Mouse (Mus musculus) lung, postnatal 0 days (tissue): ENCODE data around the gene Grb7. TPM values are rescaled to one million over a fixed set of nuclear protein-coding genes. Genes with fewer than 3 reads are reported as not detected.
A peak's percentile ranks its signal among the peaks of the same experiment; 100 is the strongest.

Source experiments
- ATAC-seq: fragments of 200-750 bp; cut with Nextera tagmentation; 2 replicates; pipeline ENCODE4 v1.8.0; 2017; ENCODE audit warnings: moderate library complexity
- DNase-seq: peaks from one replicate; pipeline ENCODE4 v3.0.0-alpha.2; 2016; ENCODE audit warnings: low spot score
- H3K27ac ChIP-seq: fragments of 300-500 bp; sonication (generic); 2 replicates; pipeline ENCODE4 v1.5.1; 2014; ENCODE audit warnings: antibody characterized with exemption, mild to moderate bottlenecking, low read length, mixed read lengths
- H3K27me3 ChIP-seq: fragments of 300-500 bp; sonication (generic); replicated peaks from 2 replicates; pipeline ENCODE4 v1.6.1; 2014; ENCODE audit warnings: low read length, mixed read lengths; ENCODE audit not compliant: insufficient read depth
- H3K36me3 ChIP-seq: fragments of 300-500 bp; sonication (generic); 2 replicates; pipeline ENCODE4 v1.6.1; 2014; ENCODE audit warnings: low read length, mixed read lengths; ENCODE audit not compliant: insufficient read depth
- H3K4me1 ChIP-seq: fragments of 300-500 bp; sonication (generic); 2 replicates; pipeline ENCODE4 v1.6.1; 2014; ENCODE audit warnings: antibody characterized with exemption, low read depth, low read length, mixed read lengths; ENCODE audit not compliant: insufficient read depth
- H3K4me2 ChIP-seq: fragments of 300-500 bp; sonication (generic); replicated peaks from 2 replicates; pipeline ENCODE4 v1.6.1; 2014; ENCODE audit warnings: low read depth, mild to moderate bottlenecking, low read length, moderate library complexity, mixed read lengths
- H3K4me3 ChIP-seq: fragments of 300-500 bp; sonication (generic); 2 replicates; pipeline ENCODE4 v1.5.1; 2014; ENCODE audit warnings: low read depth, low read length
- H3K9ac ChIP-seq: fragments of 300-500 bp; sonication (generic); replicated peaks from 2 replicates; pipeline ENCODE4 v1.6.1; 2014; ENCODE audit warnings: low read depth, mild to moderate bottlenecking
- H3K9me3 ChIP-seq: fragments of 300-500 bp; sonication (generic); 2 replicates; pipeline ENCODE4 v1.6.1; 2016; ENCODE audit warnings: low read length, mixed read lengths
- CTCF ChIP-seq: IDR thresholded peaks from 2 replicates; pipeline ENCODE4 v1.5.1; 2016; ENCODE audit warnings: antibody characterized with exemption, mild to moderate bottlenecking
- EP300 ChIP-seq: IDR thresholded peaks from 2 replicates; pipeline ENCODE4 v1.6.1; 2016; ENCODE audit warnings: antibody characterized with exemption, mild to moderate bottlenecking, control low read depth
- WGBS: fragments of 180-500 bp; shearing (Covaris S2); extraction: QIAGEN DNeasy Blood & Tissue Kit; methylation state at CpG from one replicate; pipeline ENCODE4 v1.1.7; 2014; 5-methylcytosine and 5-hydroxymethylcytosine counted together
- polyA plus RNA-seq: library from polyadenylated mRNA; unstranded; fragments of >200 nt; fragmentation: Nextera tagmentation; extraction: Ambion mirVana; gene quantifications from 2 replicates; pipeline ENCODE4 v1.2.1, GENCODE M21; 2015

The Grb7 gene
- polyA plus RNA-seq, 1 experiment from 2014 or later, result 33.1 TPM

- H3K4me3 ChIP-seq, result no peak overlapping the region
- H3K9ac ChIP-seq, result no peak overlapping the region
- H3K4me2 ChIP-seq, result no peak overlapping the region
- no peak for DNase-seq
- no peak overlapping the region for H3K27ac ChIP-seq
- 73% methylated on average over 20 of the region's 20 CpGs for WGBS
- H3K9me3 ChIP-seq, result no peaks in the 10 kb centered on the region
- TF ChIP-seq CTCF (no peak), EP300 (no peak)
- H3K4me1 ChIP-seq, result no peaks in the 10 kb centered on the region
- no peaks in the 10 kb centered on the region for H3K36me3 ChIP-seq
- ATAC-seq, result no peak
- no peaks in the 10 kb centered on the region for H3K27me3 ChIP-seq
Measured at GRCm38 (mm10) chr11:98488540-98489234, 42.5 kb downstream of the Grb7 start.

- Histone ChIP-seq H3K9me3 (no peaks in the 10 kb centered on the region), H3K4me3 (no peak overlapping the region), H3K36me3 (no peaks in the 10 kb centered on the region), H3K9ac (no peak overlapping the region), H3K4me1 (no peaks in the 10 kb centered on the region), H3K27me3 (no peaks in the 10 kb centered on the region), H3K27ac (no peak overlapping the region), H3K4me2 (no peak overlapping the region)
- DNase-seq (no peak), ATAC-seq (no peak)
- TF ChIP-seq EP300 (no peak), CTCF (no peak)
- WGBS, result 83% methylated on average over 7 of the region's 7 CpGs
Measured at GRCm38 (mm10) chr11:98491571-98491970, 45.4 kb downstream of the Grb7 start.

GRCm38 (mm10) chr11:98492959-98493358 is 46.8 kb downstream of the Grb7 start:
- no peak overlapping the region for H3K4me2 ChIP-seq
- no peak for ATAC-seq
- no peaks in the 10 kb centered on the region for H3K36me3 ChIP-seq
- 17% methylated on average over 7 of the region's 7 CpGs for WGBS
- no peak overlapping the region for H3K9ac ChIP-seq
- H3K4me3 ChIP-seq, result no peak overlapping the region
- H3K9me3 ChIP-seq, result no peaks in the 10 kb centered on the region
- no peak for DNase-seq
- no peak for TF ChIP-seq CTCF
- TF ChIP-seq EP300, result no peak
- H3K4me1 ChIP-seq, result no peaks in the 10 kb centered on the region
- H3K27ac ChIP-seq, result no peak overlapping the region
- no peaks in the 10 kb centered on the region for H3K27me3 ChIP-seq

GRCm38 (mm10) chr11:98493394-98493793 is 47.2 kb downstream of the Grb7 start:
- Histone ChIP-seq H3K27me3 (no peaks in the 10 kb centered on the region), H3K4me1 (no peaks in the 10 kb centered on the region), H3K27ac (no peak overlapping the region), H3K4me2 (no peak overlapping the region), H3K36me3 (no peaks in the 10 kb centered on the region), H3K9ac (no peak overlapping the region), H3K4me3 (no peak overlapping the region), H3K9me3 (no peaks in the 10 kb centered on the region)
- DNase-seq, result peak; percentile 24
- TF ChIP-seq CTCF (no peak), EP300 (no peak)
- no peak for ATAC-seq
- 49% methylated on average over 9 of the region's 9 CpGs for WGBS

GRCm38 (mm10) chr11:98495176-98495719 is 49.1 kb downstream of the Grb7 start:
- WGBS, result 82% methylated on average over 5 of the region's 5 CpGs

GRCm38 (mm10) chr11:98497388-98498288 is 51.4 kb downstream of the Grb7 start:
- DNase-seq (peak; percentile 8), ATAC-seq (no peak)
- H3K27ac ChIP-seq, result no peak overlapping the region
- H3K9ac ChIP-seq, result no peak overlapping the region
- no peaks in the 10 kb centered on the region for H3K27me3 ChIP-seq
- WGBS, result 43% methylated on average over 22 of the region's 22 CpGs
- H3K4me1 ChIP-seq, result no peaks in the 10 kb centered on the region
- H3K36me3 ChIP-seq, result no peaks in the 10 kb centered on the region
- no peaks in the 10 kb centered on the region for H3K9me3 ChIP-seq
- H3K4me3 ChIP-seq, result no peak overlapping the region
- no peak for TF ChIP-seq CTCF
- no peak for TF ChIP-seq EP300
- no peak overlapping the region for H3K4me2 ChIP-seq

More at GRCm38 (mm10) chr11:98495176-98495719, 49.1 kb downstream of the Grb7 start:
- TF ChIP-seq CTCF, result no peak
- TF ChIP-seq EP300, result no peak
- Histone ChIP-seq H3K27me3 (no peaks in the 10 kb centered on the region), H3K36me3 (no peaks in the 10 kb centered on the region), H3K9ac (no peak overlapping the region), H3K9me3 (no peaks in the 10 kb centered on the region), H3K27ac (no peak overlapping the region), H3K4me2 (no peak overlapping the region), H3K4me1 (no peaks in the 10 kb centered on the region), H3K4me3 (no peak overlapping the region)
- DNase-seq (no peak), ATAC-seq (no peak)
